Mouse (Mus musculus): Measurements from ENCODE around the gene Susd6.
"Not testable (repeated sequence)": the region's sequence is repeated elsewhere in the genome, so short reads cannot be mapped to it uniquely, and the experiment has no call there.

Gene Susd6

DNA sequence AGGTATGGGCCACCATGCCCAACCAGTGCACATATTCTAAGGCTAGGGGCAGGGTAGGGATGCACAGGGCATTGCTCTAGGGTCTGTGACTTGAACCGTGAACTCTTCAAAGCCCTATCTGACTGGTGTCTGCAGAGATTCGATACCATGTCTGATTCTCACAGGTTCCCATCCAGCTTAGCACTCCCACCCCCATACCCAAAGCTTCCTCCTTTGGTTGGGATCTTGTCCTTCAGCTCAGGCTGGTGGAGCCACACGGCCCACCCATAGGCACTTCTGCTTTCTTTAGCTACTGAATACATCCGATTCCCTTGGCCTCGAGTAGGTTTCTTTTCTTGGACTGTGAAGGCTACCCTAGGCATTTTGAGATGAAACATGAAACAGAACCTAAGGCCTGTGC is 5.3 kb upstream of the Susd6 start:
- DNase-seq (ENCODE audit: low read depth, low spot score), result no peak

DNA sequence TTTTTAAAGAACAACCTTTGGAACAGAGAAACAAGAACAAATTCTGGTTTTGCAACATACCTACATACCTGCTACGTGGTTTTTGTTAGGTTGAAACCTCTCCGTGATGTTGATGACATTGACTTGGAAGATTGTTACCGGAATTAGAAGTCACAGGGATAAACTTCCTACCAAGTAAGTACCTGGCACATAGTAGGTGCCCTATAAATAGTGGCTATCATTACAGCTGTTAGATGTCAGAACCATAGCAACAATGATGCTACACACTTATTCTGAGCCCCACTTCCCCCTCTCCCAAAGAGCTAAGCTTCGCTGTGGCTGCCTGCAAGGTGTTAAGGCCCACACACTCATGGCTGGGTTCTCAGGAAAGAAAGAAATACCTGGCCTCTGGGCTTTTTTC is 4.7 kb upstream of the Susd6 start:
- no peak for DNase-seq (ENCODE audit: low read depth, low spot score)

DNA sequence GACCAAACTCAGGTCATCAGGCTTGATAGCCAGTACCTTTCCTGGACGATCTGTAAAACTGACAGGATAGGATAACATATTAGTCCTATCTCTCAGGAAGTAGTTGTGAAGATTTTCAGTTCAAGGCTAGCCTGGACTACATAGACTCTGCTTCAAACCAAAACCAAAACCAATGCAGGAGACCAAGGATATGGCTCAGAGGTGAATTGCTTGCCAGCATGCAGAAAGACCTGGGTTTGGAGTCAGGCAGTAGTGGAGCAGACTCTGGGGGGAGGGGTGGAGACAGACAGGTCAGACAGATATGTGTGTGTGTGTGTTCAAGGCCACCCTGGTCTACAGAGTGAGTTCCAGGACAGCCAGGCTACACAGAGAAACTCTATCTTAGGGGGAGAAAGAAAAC is 3.7 kb upstream of the Susd6 start:
- DNase-seq (ENCODE audit: low read depth, low spot score), result no peak

DNA sequence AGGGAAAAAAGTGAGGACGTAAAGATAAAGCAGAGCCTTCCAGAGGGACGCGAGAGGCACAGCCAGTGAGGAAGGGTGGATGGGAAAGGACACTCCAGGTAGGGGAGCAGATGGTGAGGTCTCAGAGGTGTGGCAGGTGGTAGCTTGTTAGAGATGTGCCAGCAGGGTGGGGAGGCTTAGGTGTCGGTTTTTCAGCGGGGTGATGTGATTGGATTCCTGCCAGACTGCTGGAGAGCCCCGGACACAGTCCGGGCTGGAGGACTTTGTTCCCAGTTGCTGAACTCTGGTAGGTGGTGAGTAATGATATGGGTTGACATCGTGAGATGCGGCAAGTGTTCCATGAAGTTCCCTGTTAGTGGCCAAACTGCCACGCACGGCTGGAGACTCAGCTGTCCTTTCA is 2.7 kb upstream of the Susd6 start:
- no peak for DNase-seq (ENCODE audit: low read depth, low spot score)

DNA sequence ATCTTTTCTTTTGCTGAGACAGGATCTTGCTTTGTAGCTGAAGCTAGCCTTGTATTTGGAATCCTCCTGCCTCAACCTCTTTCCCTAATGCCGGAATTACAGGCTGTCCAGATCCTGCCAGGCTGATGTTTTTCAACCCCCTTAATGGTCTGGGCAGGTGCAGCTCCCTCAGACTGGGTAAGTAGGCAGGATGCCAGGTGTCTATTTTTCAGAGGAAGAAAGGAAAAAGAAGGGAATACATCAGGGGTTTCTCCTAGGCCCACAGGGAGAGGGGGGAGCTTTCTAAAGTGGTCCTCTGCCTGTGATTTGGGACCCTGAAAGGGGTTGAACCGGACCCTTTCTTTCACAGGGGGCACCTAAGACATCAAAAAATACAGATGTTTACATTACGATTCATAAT is 2.1 kb upstream of the Susd6 start:
- DNase-seq (ENCODE audit: low read depth, low spot score), result no peak

DNA sequence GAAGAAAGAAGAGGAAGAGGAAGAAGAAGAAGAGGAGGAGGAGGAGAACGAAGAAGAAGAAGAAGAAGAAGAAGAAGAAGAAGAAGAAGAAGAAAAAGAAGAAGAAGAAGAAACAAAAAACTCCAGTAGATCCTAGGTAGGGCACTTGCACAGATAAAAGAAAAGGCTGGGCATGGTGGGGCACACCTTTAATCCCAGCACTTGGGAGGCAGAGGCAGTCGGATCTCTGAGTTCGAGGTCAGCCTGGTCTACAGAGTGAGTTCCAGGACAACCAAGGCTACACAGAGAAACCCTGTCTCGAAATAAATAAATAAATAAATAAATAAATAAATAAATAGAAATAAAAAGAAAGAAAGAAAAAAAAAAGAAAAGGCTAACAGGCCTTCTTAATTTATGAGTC is 1.0 kb upstream of the Susd6 start:
- DNase-seq (ENCODE audit: low read depth, low spot score), result not testable (repeated sequence)

DNA sequence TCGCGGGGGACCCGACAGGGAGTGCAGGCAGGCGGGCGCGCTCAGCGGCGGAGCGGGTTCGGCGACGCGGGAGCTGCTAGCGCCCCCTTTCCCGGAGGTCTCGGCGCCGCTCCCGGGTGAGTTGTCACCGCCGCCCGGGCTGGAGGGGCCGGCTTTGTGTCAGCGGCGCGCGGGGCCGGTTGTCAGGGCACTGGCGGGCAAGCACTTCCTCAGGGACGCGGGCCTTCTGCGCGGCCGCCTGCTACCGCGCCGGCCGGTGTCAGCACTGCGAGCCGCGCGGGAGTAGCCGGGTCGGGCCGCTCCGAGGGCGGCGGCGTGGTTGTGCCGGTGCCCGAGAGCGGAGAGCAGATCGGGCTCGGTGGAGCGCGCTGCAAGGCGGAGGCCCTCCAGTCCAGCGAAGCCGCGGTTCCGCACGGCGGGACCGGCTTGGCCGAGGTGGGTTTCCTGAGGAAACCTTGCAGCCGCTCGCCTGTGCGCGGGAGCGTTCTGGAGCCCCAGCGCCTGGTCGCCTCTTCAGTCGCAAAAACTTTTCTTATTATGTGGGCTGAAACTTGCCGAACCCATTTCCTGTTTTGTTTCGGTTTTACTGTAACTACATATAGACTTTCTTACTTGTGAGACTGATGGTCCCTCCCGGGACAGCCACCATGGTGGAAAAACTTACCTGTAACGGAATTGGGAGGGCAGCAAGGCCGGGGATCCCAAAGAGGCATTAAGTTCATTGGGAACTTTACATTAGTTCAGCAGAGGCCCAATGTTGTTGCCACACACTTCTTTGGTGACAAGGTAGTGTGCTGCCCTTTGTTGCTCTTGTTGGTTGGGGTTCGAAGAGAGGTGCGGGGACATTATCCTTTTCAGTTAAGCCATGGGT is 625 bp downstream of the Susd6 start:
- no peak for DNase-seq (ENCODE audit: low read depth, low spot score)

DNA sequence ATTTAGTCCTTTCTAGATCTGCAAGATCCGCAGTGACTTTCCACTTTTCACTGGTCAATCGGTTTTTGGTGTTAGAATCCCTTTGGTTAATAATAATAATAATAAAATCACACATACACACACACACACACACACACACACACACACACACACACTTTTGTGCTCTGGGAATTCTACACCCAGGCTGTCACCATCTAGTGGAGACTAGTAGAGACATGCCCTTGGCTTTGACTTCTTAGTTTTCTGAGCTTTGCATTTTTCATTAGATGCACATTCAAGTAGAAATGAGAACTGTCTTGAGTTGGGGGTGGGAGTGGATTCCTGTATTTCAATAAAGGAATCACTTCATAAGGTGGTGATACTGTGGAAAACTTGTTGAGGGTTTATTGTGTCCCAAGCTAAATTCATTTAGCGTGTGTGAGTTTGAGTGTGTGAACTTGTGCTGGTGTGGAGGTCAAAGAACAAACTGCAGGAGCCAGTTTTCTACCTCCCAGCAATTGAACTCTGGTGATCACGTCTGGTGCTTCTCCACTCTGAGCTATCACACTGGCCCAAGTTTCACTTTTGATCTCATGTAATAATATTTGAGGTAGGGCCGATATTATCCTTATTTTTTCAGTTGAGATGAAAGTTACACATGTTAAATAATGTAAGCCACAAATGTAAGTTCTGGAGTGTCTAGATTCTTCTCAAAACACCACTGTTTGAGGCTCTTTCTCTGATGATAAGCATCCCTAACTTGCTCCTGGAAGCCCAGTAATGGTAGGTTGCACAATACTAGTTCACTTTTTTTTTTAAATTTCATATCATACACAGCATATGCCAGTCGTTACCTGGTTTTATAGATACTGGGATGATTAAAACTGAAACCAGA is 1.5 kb downstream of the Susd6 start:
- no peak for DNase-seq (ENCODE audit: low read depth, low spot score)

DNA sequence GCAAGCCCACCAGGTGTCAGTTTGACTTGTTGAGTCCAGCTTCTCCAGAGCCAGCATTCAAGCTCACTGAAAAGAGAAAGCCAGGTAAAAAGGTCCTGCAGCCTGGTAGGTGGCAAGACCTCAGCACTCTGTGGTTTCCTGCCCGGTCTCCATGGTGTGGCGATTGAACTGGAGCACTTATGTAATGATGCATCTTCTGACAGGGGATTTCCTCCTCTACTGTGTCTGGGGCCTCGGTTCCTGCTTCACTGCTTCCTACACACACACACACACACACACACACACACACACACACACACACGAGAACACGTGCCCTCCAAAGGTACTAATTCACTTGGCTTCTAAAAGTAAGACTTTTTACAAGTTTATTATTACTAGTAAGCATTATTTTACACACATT is 2.6 kb downstream of the Susd6 start:
- DNase-seq (ENCODE audit: low read depth, low spot score), result no peak

DNA sequence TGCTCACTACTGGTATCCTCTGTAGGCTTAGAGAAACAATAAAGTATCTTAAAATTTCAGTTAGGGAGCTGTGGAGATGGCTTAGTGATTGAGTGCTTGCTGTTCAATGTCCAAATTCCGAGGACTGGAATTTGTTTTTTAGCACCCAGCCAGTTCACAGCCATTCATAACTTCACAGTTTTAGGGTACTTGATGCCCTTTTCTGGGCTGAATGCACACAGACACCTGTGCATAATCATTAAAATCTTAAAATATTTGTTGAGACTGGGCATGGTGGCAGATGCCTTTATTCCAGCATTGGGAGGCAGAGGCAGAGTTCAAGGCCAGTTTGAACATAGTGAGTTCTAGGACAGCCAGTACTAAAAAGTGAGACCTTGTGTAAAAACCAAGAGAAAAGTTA is 3.2 kb downstream of the Susd6 start:
- no peak for DNase-seq (ENCODE audit: low read depth, low spot score)

DNA sequence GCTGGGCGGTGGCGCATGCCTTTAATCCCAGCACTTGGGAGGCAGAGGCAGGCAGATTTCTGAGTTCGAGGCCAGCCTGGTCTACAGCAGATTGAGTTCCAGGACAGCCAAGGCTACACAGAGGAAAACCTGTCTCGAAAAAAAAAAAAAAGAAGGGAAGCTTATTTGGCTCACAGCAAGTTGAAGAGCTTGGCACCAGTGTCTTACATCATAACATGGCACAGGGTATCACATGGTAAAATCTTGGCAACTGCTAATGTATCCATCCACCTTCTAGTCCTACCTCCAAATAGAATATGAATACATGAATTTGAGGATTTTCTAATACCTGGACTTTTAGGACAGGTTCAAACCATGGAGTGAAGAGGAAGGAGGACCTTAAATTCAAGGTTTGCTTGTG is 4.2 kb downstream of the Susd6 start:
- DNase-seq (ENCODE audit: low read depth, low spot score), result no peak

DNA sequence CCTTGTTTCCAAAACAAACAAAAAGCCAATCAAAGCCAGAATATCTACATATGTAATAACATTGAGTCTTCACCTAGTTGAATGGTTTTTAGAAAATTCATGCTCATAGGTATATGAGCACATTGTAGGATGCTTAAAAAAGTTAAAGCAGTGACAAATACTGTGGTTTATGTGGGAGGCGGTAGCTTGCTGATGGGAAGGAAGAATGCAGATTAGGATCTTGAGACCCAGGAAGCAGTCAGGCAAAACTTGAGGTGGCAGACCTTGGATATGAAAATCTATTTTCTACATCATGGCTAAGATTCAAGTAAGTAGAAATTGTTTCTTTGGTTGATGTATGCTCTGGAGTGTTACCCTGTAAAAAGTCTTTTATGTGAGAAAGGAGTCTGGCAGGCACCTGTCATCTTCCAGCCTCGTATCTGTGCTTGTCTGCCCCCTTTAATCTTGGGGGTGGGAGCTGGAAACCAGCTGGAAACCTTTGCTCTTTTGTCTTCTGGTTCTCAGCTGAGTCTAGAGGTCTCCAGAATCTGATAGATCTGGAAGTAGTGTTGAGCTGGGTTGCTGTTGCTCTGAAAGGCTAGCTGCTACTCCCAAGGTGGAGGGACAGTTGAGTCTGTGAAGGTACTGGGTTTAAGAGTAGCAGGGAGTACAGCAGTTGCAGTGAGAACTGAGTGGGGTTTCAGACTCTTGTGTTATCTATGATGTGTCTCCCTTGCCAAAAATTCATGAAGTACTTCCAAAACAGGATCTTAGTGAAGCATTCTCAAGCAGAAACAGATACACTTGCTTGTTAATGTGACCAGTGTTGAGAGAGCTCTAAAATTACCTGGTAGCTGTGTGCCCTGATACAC is 4.8 kb downstream of the Susd6 start:
- DNase-seq (ENCODE audit: low read depth, low spot score), result no peak

DNA sequence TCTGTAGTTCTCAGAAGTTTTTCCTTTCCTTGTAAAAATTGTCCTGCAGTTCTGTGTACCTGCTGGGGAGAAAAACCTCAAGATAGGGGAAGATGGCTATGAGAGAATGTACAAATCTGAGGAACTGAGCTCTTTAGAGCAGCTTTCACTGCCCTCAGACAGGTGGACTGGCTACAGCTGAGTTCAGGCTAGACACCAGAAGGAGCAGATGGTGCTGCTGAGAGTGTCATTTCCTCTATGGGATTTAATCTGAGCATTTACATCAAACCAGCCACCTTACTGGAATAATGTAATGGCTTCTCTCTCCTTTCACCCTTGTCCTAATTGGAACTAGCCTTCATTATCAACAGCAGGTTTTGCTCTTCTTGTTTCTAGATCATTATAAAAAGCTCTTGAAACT is 8.0 kb downstream of the Susd6 start:
- no peak for DNase-seq (ENCODE audit: low read depth, low spot score)

DNA sequence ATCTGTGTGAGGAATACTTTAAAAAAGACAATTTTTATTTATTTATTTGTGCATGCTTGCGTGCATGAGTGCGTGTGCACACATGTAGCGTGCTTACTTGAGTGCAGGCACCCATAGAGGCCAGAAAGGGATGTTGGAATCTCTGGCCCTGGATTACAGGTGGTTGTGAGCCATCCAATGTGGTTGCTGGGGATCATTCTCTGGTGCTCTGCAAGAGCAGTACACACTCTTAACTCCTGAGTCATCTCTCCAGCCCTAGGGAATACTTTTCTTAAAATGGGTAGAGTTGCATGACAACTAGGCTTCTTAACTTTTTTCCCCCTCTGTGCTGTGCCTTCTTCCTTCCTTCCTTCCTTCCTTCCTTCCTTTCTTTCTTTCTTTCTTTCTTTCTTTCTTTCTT is 9.8 kb downstream of the Susd6 start:
- DNase-seq (ENCODE audit: low read depth, low spot score), result no peak

DNA sequence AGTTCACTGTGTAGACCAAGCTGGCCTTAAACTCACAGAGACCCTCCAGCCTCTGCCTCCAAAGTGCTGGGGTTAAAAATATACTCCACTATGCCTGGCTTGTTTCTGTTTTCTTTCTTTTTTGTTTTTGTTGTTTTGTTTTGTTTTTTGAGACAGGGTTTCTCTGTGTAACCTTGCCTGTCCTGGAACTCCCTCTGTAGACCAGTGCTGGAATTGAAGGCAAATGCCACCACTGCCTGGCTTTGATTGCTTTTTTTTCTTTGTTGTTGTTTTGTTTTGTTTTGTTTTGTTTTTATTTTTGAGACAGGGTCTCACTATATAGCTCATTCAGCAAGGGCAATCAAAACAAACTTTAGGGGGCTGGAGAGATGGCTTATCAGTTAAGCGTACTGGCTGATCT is 11.1 kb downstream of the Susd6 start:
- no peak for DNase-seq (ENCODE audit: low read depth, low spot score)

DNA sequence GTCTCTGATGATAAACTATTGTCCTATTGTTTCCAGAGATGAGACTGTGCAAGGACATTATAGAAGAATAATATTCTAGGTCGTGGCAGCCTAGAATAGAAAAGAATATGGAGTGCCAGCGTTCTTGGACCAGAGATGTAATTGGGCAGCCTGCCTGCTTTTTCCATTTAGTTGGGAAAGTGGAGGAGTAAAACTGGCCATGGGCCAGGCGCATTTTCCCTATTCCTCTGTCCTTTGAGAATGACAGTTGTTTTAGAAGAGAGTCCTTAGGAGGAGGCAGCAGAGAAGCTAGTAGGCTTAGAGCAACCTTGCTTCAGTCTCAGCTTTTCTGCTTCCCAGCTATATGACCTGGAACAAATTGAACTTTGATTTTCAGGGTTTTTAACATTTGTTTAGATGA is 13.6 kb downstream of the Susd6 start:
- no peak for DNase-seq (ENCODE audit: low read depth, low spot score)

DNA sequence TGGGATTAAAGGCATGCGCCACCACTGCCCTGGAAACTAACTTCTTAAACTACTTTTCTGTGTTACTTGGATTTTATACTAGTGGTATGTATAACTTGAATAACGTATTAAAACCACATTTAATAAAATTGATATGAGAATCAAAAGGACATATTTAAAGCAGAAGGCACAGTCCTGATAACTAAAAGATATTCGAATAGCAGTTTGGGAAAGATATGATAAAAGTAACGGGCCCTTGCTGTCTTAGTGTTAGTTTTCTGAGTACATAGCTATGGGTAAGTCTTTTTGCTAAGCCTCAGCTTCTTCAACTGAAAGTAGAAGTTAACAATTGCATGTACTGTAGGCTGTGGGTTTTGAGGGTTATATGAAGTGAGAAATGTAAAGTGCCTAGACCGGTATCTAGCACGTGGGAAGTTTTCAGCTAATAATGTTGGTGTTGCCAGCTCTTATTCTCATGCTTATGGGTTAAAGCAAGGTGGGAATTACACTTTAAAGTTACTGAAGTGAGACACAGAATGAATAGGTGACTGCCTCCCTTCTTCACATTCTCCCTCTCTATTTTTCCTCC is 14.6 kb downstream of the Susd6 start:
- DNase-seq (ENCODE audit: low read depth, low spot score), result no peak

DNA sequence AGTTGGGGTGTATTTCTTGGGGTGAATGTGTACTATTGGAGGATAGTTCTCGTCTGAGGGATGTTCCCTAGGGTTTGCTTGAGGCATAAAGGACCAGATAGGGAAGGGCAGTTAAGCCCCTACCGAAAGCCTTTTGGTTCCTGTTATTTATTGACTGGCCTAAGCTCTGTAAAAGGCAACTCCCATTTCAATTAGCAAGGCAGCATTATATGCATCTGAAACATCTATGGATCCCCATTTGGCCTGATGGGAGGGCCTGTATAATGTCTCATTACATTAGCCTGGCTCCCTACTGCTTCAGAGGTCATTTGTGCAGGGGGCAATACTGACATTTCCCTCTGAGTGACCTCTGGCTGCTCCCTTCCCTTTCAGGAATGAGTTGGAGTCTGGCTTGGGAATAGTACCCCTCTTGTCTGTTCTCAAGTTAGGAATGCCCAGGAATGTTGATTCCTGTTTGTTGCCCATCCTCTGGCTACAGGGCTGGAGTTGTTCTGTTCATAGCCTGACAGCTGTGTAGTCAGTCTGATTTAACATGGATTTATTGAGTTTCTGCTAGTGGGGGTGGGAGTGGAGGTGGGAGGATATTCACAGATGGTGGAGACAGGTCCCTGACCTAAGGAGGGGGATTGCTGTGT is 17.3 kb downstream of the Susd6 start:
- DNase-seq (ENCODE audit: low read depth, low spot score), result no peak

DNA sequence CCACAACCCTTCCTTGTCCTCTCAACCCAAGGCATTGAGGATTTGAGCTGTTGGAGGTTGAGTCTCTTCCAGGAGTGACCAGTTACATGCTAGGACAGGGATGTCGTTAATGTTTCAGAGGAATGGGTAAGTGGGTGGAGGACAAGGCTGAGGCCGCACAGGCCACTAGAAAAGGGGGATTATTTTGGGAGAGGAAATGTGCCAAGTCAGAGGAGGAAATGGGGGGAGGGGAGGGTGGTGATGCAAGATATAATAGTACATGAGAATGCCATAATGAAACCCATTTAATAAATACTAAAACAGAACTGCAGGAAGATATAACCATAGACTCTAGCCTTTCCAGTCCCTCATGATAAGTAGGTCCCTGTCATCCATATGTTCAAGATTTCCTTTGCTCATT is 19.7 kb downstream of the Susd6 start:
- no peak for DNase-seq (ENCODE audit: low read depth, low spot score)

DNA sequence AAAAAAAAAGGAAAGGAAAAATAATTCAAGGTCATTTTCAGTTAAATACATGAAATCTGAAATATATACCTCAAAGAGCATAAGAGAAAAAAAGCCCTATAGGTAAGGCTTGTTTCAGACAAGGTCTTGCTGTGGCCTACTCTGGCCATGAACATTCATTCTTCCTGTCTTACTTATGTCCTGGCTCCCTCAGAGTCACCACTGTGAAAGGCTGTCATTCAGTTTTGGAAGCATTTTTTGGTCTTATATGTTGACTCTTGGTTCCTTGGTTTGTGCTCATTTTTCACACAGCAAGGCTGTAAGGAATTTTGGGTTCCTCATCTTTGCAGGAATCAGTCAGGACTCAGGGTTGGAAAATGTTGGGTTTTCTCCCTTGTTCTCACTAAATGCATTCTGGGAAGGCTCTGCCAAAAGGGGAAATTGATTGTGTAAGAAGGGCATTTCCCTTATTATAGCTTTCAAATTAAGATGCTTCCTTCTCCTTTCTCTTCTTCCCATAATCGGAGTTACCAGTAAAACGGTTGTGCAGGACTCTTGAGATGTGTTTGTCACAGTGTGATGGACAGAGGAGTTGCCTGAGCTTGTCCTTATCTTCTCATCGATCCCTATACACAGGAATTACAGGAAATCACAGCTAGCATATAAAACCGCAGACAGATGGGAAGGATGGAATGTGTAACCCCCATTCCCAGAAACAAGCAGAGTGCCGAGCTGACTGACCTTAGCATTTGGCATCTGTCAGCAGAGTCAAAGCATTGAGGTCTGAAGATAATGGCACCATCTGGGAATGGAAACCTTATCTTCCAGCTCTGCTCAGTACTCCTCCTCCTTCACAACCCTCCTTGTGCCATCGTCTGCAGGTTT is 21.6 kb downstream of the Susd6 start:
- no peak for DNase-seq (ENCODE audit: low read depth, low spot score)
